Mouse (Mus musculus): Measurements from ENCODE around the gene Adam12.

GRCm38 (mm10) chr7:134226231-134226630 is 5.7 kb downstream of the Adam12 start:
- TF ChIP-seq CTCF (IDR thresholded peaks at IDR 0.05; ENCODE audit: low read depth) (no peak), EP300 (IDR thresholded peaks at IDR 0.05; ENCODE audit: low read depth) (no peak)
